Mouse (Mus musculus) brain, embryonic 14.5 days (tissue): Measurements from ENCODE around the gene Card11.

ENCODE experiments used
- CTCF ChIP-seq: fragments of 200-500 bp; IDR thresholded peaks from 2 replicates; pipeline ENCODE4 v1.5.1; 2012; ENCODE audit warnings: inconsistent platforms, mild to moderate bottlenecking, moderate library complexity, borderline replicate concordance; ENCODE audit not compliant: insufficient read depth, insufficient read length; ENCODE audit errors: extremely low read depth
- POLR2A ChIP-seq: fragments of 200-500 bp; IDR thresholded peaks from 2 replicates; pipeline ENCODE4 v1.6.1; 2012; ENCODE audit warnings: mild to moderate bottlenecking, inconsistent platforms, borderline replicate concordance; ENCODE audit not compliant: poor library complexity, insufficient read depth, insufficient read length, severe bottlenecking; ENCODE audit errors: extremely low read depth

- TF ChIP-seq POLR2A (no peak), CTCF (no peak)
Measured at GRCm38 (mm10) chr5:141038342-141038741, 38.0 kb upstream of the Card11 start.
